In genomic region chr13:80883190-80883589, GRCm38 (mm10) we compare ENCODE assay signal across 8 mouse cellular contexts. TPM values are rescaled to one million over a fixed set of nuclear protein-coding genes. Genes with fewer than 3 reads are reported as not detected.
DNase-seq lines count a peak whose midpoint lies in the region; ATAC-seq and TF ChIP-seq lines count a peak whose summit lies in the region.

TSS of gene Arrdc3 (plus strand) at chr13:80883384.

- under 1% methylated on average over 27 of the region's 31 CpGs for WGBS in heart, embryonic 10.5 days
- 0% methylated on average over 22 of the region's 31 CpGs for WGBS in kidney, embryonic 15.5 days

- H3K27ac ChIP-seq in bone marrow macrophage, adult 2 months (ENCODE audit: insufficient read depth, low read depth, low read length), result peak within 1 kb of the TSS; percentile 83
- H3K27ac ChIP-seq in embryonic fibroblast, embryonic 13.5 days (ENCODE audit: insufficient read depth, low read length), result peak within 1 kb of the TSS; percentile 97
- H3K27ac ChIP-seq in heart, embryonic 10.5 days, result peak within 1 kb of the TSS; percentile 100
- peak within 1 kb of the TSS; percentile 100 for H3K27ac ChIP-seq in kidney, embryonic 15.5 days

- peaks cover 7% of the 10 kb centered on the region; the same call in 1 of the 2 replicates for H3K36me3 ChIP-seq in heart, embryonic 10.5 days
- peaks cover 7% of the 10 kb centered on the region for H3K36me3 ChIP-seq in kidney, embryonic 15.5 days

- H3K27me3 ChIP-seq in heart, embryonic 10.5 days (ENCODE audit: insufficient read depth, poor library complexity, severe bottlenecking), result no peaks in the 10 kb centered on the region
- H3K27me3 ChIP-seq in kidney, embryonic 15.5 days, result 0 out of 2 replicates have a peak, but pooled peaks cover 4% of the 10 kb centered on the region

- peak; percentile 99 for TF ChIP-seq POLR2A in bone marrow macrophage, adult 2 months (IDR thresholded peaks at IDR 0.05; ENCODE audit: borderline replicate concordance, low read depth, low read length)
- peak; percentile 100 for TF ChIP-seq POLR2A in embryonic fibroblast, embryonic 13.5 days (IDR thresholded peaks at IDR 0.05; ENCODE audit: low read depth, low read length)

- DNase-seq in A20 (ENCODE audit: low read depth, low spot score) (peak; percentile 98), liver (peak; percentile 97)
- peak; percentile 97 for DNase-seq in heart, embryonic 10.5 days (ENCODE audit: low spot score)
- peak; percentile 96 to 99 for DNase-seq in spleen, postnatal 4 days (ENCODE audit: low spot score in 2 of 2)

- peak; percentile 57 for ATAC-seq in kidney, embryonic 15.5 days (replicated peaks; ENCODE audit: low FRiP score)
- ATAC-seq in monocyte, adult 5-6 weeks (replicated peaks; ENCODE audit: insufficient number of reproducible peaks, low FRiP score, low TSS enrichment, poor library complexity, severe bottlenecking), result peak; percentile 45

- peaks cover 5% of the 10 kb centered on the region; the same call in 1 of the 2 replicates for H3K4me1 ChIP-seq in bone marrow macrophage, adult 2 months (ENCODE audit: control insufficient read depth, insufficient read depth, low read length)
- no peaks in the 10 kb centered on the region for H3K4me1 ChIP-seq in embryonic fibroblast, embryonic 13.5 days (ENCODE audit: control insufficient read depth, insufficient read depth, low read length)
- H3K4me1 ChIP-seq in heart, embryonic 10.5 days, result peaks cover 3% of the 10 kb centered on the region; the same call in 1 of the 2 replicates
- H3K4me1 ChIP-seq in kidney, embryonic 15.5 days, result peaks cover 7% of the 10 kb centered on the region

- peak within 1 kb of the TSS; percentile 99 for H3K9ac ChIP-seq in kidney, embryonic 15.5 days

- TF ChIP-seq CTCF in bone marrow macrophage, adult 2 months (IDR thresholded peaks at IDR 0.05; ENCODE audit: low read depth, low read length), result no peak
- no peak for TF ChIP-seq CTCF in embryonic fibroblast, embryonic 13.5 days (IDR thresholded peaks at IDR 0.05; ENCODE audit: borderline replicate concordance, insufficient read depth, low read length)

- peak within 1 kb of the TSS; percentile 62 for H3K4me2 ChIP-seq in kidney, embryonic 15.5 days

- peak within 1 kb of the TSS; percentile 69 for H3K4me3 ChIP-seq in bone marrow macrophage, adult 2 months (ENCODE audit: insufficient read depth, low read length)
- peak within 1 kb of the TSS; percentile 99 for H3K4me3 ChIP-seq in embryonic fibroblast, embryonic 13.5 days (ENCODE audit: insufficient read depth, low read length)
- peak within 1 kb of the TSS; percentile 86 for H3K4me3 ChIP-seq in heart, embryonic 10.5 days
- peak within 1 kb of the TSS; percentile 80 for H3K4me3 ChIP-seq in kidney, embryonic 15.5 days (replicated peaks)

- no peaks in the 10 kb centered on the region for H3K9me3 ChIP-seq in heart, embryonic 10.5 days
- no peaks in the 10 kb centered on the region for H3K9me3 ChIP-seq in kidney, embryonic 15.5 days (replicated peaks)

RNA-seq across cellular contexts. Expression of gene Arrdc3, which starts in this region (rescaled TPM):
- 23.2 and 25.6 TPM in 2 replicates for polyA plus RNA-seq in bone marrow macrophage, adult 2 months (2012; ENCODE audit: insufficient read depth, insufficient read length, missing spikeins)
- 25.8 and 37.9 TPM in 2 replicates for polyA plus RNA-seq in embryonic fibroblast, embryonic 13.5 days (2011; ENCODE audit: insufficient read length, low read depth, missing spikeins)
- polyA plus RNA-seq in heart, embryonic 10.5 days (2016; fragmentation: Nextera tagmentation; extraction: Ambion mirVana), result 52.4 and 54.2 TPM in 2 replicates
- 57.3 and 57.4 TPM in 2 replicates for polyA plus RNA-seq in kidney, embryonic 15.5 days (2015; fragmentation: Nextera tagmentation; extraction: Ambion mirVana)
- 183 to 220 TPM (median 202 TPM) in 3 replicates for total RNA-seq in monocyte, adult 5-6 weeks (2017)

Comparison
In these comparisons a context has a peak if more than half of its experiments do, and no peak if none do; other contexts are left out.
1. Peak in every context shown above with its lines: DNase-seq, ATAC-seq, H3K4me3 ChIP-seq and H3K27ac ChIP-seq.